Mouse (Mus musculus) left cerebral cortex, adult 9 months (tissue): ENCODE data around the gene Arap1.

Source experiments
- DNase-seq, 2 experiments: peaks; one replicate each; pipeline ENCODE4 v3.0.0; 2022; ENCODE audit warnings: low spot score in 2 of 2

Arap1 gene

GRCm38 (mm10) chr7:101327263-101327662 is 20.6 kb upstream of the Arap1 start:
- no peak for DNase-seq

- no peak for DNase-seq
Measured at GRCm38 (mm10) chr7:101327786-101328185, 20.1 kb upstream of the Arap1 start.

- peak; percentile 59 to 76 for DNase-seq
Measured at GRCm38 (mm10) chr7:101328621-101329158, 19.2 kb upstream of the Arap1 start.

GRCm38 (mm10) chr7:101329606-101330005 is 18.3 kb upstream of the Arap1 start:
- no peak for DNase-seq

- DNase-seq: no peak
Measured at GRCm38 (mm10) chr7:101330074-101330840, 17.6 kb upstream of the Arap1 start.

- DNase-seq: no peak
Measured at GRCm38 (mm10) chr7:101330841-101331173, 17.1 kb upstream of the Arap1 start.

GRCm38 (mm10) chr7:101332045-101332831 is 15.6 kb upstream of the Arap1 start:
- DNase-seq: no peak

- no peak for DNase-seq
Measured at GRCm38 (mm10) chr7:101335228-101335627, 12.6 kb upstream of the Arap1 start.

GRCm38 (mm10) chr7:101336686-101337085 is 11.2 kb upstream of the Arap1 start:
- DNase-seq: no peak

GRCm38 (mm10) chr7:101337401-101337800 is 10.5 kb upstream of the Arap1 start:
- DNase-seq: no peak

- no peak for DNase-seq
Measured at GRCm38 (mm10) chr7:101341405-101341804, 6.5 kb upstream of the Arap1 start.

GRCm38 (mm10) chr7:101343135-101343534 is 4.7 kb upstream of the Arap1 start:
- DNase-seq: no peak

- no peak for DNase-seq
Measured at GRCm38 (mm10) chr7:101344892-101345291, 3.0 kb upstream of the Arap1 start.

GRCm38 (mm10) chr7:101346991-101347390 is 876 bp upstream of the Arap1 start:
- DNase-seq: no peak

GRCm38 (mm10) chr7:101348312-101348711 is 445 bp downstream of the Arap1 start:
- DNase-seq: no peak

- DNase-seq: peak; percentile 33 to 56
Measured at GRCm38 (mm10) chr7:101349861-101350260, 2.0 kb downstream of the Arap1 start.

GRCm38 (mm10) chr7:101352404-101352803 is 4.5 kb downstream of the Arap1 start:
- no peak for DNase-seq

- no peak for DNase-seq
Measured at GRCm38 (mm10) chr7:101354423-101354822, 6.6 kb downstream of the Arap1 start.

- DNase-seq: no peak
Measured at GRCm38 (mm10) chr7:101355551-101356100, 7.8 kb downstream of the Arap1 start.

GRCm38 (mm10) chr7:101356868-101357267 is 9.0 kb downstream of the Arap1 start:
- no peak for DNase-seq

GRCm38 (mm10) chr7:101360406-101360805 is 12.5 kb downstream of the Arap1 start:
- no peak for DNase-seq

- no peak for DNase-seq
Measured at GRCm38 (mm10) chr7:101361021-101361420, 13.2 kb downstream of the Arap1 start.

GRCm38 (mm10) chr7:101361767-101362166 is 13.9 kb downstream of the Arap1 start:
- DNase-seq: no peak
